Mouse (Mus musculus): ENCODE measurements around the gene Cyp1a2. TPM values are rescaled to one million over a fixed set of nuclear protein-coding genes. Genes with fewer than 3 reads are reported as not detected.

Gene Cyp1a2
- polyA plus RNA-seq, 1 experiment: not detected

DNA sequence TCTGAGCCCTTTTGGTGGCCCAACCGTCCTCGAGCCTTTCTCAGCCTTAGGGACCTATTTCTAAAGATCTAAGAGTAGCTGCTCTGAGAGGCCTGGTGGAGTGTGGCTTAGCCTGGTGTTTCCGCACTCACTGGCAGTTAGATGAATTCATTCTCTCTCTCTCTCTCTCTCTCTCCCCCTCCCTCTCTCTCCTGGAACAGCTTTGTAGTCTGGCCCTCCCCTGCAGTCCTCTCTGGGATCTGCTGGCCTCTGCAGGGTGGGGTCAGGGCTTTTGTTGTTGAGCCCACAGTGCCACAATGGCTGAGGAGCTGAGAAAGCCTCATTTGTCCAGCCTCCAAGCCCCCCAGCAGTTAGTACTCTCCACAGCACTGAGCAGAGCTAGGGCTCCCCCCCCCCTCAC, 30.6 kb downstream of the Cyp1a2 start:
- TF ChIP-seq TCF12 (IDR thresholded peaks at IDR 0.05; ENCODE audit: insufficient read depth, poor library complexity, severe bottlenecking) (no peak), USF1 (IDR thresholded peaks at IDR 0.05; ENCODE audit: low read depth) (no peak), POLR2AphosphoS2 (IDR thresholded peaks at IDR 0.05; ENCODE audit: insufficient read length, low read depth) (no peak), MYOD1 (IDR thresholded peaks at IDR 0.05; ENCODE audit: control insufficient read depth in 1 of 3, insufficient read length in 2 of 3, low read depth in 2 of 3) (no peak), SRF (IDR thresholded peaks at IDR 0.05; ENCODE audit: control insufficient read depth, insufficient read length, low read depth) (no peak), TCF3 (IDR thresholded peaks at IDR 0.05; ENCODE audit: insufficient read length, low read depth) (no peak), REST (IDR thresholded peaks at IDR 0.05; ENCODE audit: insufficient read depth, insufficient read length) (no peak), E2F4 (IDR thresholded peaks at IDR 0.05; ENCODE audit: insufficient read depth) (no peak), CEBPB (IDR thresholded peaks at IDR 0.05; ENCODE audit: insufficient read depth, poor library complexity, severe bottlenecking) (no peak), POLR2A (IDR thresholded peaks at IDR 0.05; ENCODE audit: insufficient read length, low read depth) (no peak), MAX (IDR thresholded peaks at IDR 0.05; ENCODE audit: low read depth) (no peak), MYOG (IDR thresholded peaks at IDR 0.05; ENCODE audit: control insufficient read depth in 1 of 3, insufficient read depth in 1 of 3, insufficient read length in 2 of 3, low read depth in 2 of 3) (no peak)
- no peak overlapping the region for H3ac ChIP-seq (ENCODE audit: control insufficient read depth, insufficient read length)
- no peaks in the 10 kb centered on the region for H3K36me3 ChIP-seq (ENCODE audit: control insufficient read depth, insufficient read depth)

DNA sequence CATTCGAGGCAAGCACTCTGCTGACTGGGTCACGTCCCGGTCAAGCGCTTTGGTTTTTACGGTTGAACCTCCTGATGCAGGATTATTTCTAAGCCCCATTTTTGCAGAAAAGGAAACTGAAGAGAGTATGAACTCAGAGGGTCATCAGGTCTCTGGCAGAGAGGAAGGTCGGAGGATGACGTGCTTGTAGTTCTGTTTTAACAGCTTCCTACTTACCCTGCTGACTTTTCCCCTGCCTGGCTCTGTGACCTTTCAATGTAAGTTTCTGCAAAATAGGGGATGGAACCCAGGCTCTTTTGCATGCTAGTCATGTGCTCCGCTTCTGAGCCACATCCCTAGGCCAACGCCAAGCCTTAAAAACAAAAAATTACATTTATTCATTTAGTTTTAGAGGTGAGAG, 31.2 kb downstream of the Cyp1a2 start:
- no peaks in the 10 kb centered on the region for H3K79me2 ChIP-seq (ENCODE audit: control insufficient read depth, insufficient read depth)
- no peaks in the 10 kb centered on the region for H3K36me3 ChIP-seq (ENCODE audit: control insufficient read depth, insufficient read depth)
- H3ac ChIP-seq (ENCODE audit: control insufficient read depth, insufficient read length): no peak overlapping the region
- H3K27me3 ChIP-seq (ENCODE audit: control insufficient read depth, insufficient read depth, insufficient read length): no peaks in the 10 kb centered on the region
- no peak overlapping the region for H3K4me2 ChIP-seq (ENCODE audit: low read depth)
- no peak overlapping the region for H3K4me3 ChIP-seq
- no peak for TF ChIP-seq REST (IDR thresholded peaks at IDR 0.05; ENCODE audit: insufficient read depth, insufficient read length)
- no peak for TF ChIP-seq CEBPB (IDR thresholded peaks at IDR 0.05; ENCODE audit: insufficient read depth, poor library complexity, severe bottlenecking)
- TF ChIP-seq MYOD1 (IDR thresholded peaks at IDR 0.05; ENCODE audit: control insufficient read depth in 1 of 3, insufficient read length in 2 of 3, low read depth in 2 of 3): no peak
- no peak for TF ChIP-seq SRF (IDR thresholded peaks at IDR 0.05; ENCODE audit: control insufficient read depth, insufficient read length, low read depth)
- no peak for TF ChIP-seq USF1 (IDR thresholded peaks at IDR 0.05; ENCODE audit: low read depth)
- TF ChIP-seq MAX (IDR thresholded peaks at IDR 0.05; ENCODE audit: low read depth): no peak
- TF ChIP-seq TCF3 (IDR thresholded peaks at IDR 0.05; ENCODE audit: insufficient read length, low read depth): no peak

More for the DNA sequence above, 30.6 kb downstream of the Cyp1a2 start:
- Histone ChIP-seq H3K27me3 (ENCODE audit: control insufficient read depth, insufficient read depth, insufficient read length) (no peaks in the 10 kb centered on the region), H3K79me2 (ENCODE audit: control insufficient read depth, insufficient read depth) (no peaks in the 10 kb centered on the region), H3K4me2 (ENCODE audit: low read depth) (no peak overlapping the region), H3K4me3 (no peak overlapping the region)

DNA sequence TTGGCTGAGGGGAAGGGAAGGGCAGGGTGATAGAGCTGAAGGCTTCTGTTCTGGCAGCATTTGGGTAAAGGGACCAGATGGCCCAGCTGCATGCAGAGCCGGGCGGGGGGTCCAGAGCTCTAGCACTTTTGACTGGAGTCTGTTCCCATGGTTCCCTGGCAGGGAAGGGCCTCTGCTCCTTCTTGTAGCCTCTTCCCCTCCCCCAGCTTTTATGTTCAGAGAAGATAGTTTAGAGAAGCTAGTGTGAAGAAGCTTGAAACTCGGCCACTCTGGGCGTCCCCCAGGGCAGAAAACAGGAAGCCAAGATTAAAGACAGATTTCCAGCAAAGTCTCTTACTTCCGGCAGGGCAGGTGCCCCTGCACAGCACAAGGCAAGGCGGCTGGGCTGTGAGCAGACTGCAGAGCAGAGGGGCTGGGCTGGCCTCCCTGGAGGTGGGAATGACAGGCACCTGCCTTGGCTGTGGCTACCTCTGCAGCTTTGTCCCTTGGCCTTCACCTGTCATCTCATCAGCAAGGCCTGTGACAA, 32.7 kb downstream of the Cyp1a2 start:
- no peak overlapping the region for H3K4me3 ChIP-seq
- H3K36me3 ChIP-seq (ENCODE audit: control insufficient read depth, insufficient read depth): no peaks in the 10 kb centered on the region
- H3K4me2 ChIP-seq (ENCODE audit: low read depth): no peak overlapping the region
- H3ac ChIP-seq (ENCODE audit: control insufficient read depth, insufficient read length): no peak overlapping the region
- TF ChIP-seq MYOG (IDR thresholded peaks at IDR 0.05; ENCODE audit: control insufficient read depth in 1 of 3, insufficient read depth in 1 of 3, insufficient read length in 2 of 3, low read depth in 2 of 3): no peak
- no peaks in the 10 kb centered on the region for H3K27me3 ChIP-seq (ENCODE audit: control insufficient read depth, insufficient read depth, insufficient read length)
- no peaks in the 10 kb centered on the region for H3K79me2 ChIP-seq (ENCODE audit: control insufficient read depth, insufficient read depth)

DNA sequence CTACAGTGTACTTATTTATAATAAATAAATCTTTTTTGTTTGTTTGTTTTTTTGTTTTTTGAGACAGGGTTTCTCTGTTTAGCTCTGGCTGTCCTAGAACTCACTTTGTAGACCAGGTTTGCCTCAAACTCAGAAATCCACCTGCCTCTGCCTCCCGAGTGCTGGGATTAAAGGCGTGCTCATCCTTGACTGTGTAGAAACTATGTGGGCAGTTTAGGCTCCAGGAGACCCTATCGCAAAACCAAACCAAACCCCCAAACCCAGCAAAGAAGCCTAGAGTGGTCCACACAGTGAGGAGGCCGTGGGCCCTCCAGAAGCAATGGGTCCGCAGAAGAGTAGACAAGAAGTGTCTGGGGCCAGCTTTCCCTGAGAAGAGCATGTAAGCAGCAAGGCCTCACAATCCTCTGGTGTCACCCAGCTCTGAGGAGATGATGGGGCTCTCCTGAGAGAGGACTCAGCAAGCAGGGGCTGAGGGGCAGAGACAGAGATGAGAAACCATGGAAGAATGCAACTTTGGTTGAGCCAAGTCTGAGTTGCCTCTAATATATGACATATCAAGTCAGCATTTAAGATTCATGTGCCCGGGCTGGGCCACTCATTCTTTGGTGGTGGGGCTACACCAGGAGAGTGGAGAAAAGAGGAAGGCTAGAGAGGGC, 33.2 kb downstream of the Cyp1a2 start:
- Histone ChIP-seq H3ac (ENCODE audit: control insufficient read depth, insufficient read length) (no peak overlapping the region), H3K4me2 (ENCODE audit: low read depth) (no peak overlapping the region), H3K4me3 (no peak overlapping the region), H3K27me3 (ENCODE audit: control insufficient read depth, insufficient read depth, insufficient read length) (no peaks in the 10 kb centered on the region), H3K79me2 (ENCODE audit: control insufficient read depth, insufficient read depth) (no peaks in the 10 kb centered on the region), H3K36me3 (ENCODE audit: control insufficient read depth, insufficient read depth) (no peaks in the 10 kb centered on the region)
- TF ChIP-seq MYOD1 (IDR thresholded peaks at IDR 0.05; ENCODE audit: control insufficient read depth in 1 of 3, insufficient read length in 2 of 3, low read depth in 2 of 3): no peak
- no peak for TF ChIP-seq MAX (IDR thresholded peaks at IDR 0.05; ENCODE audit: low read depth)
- no peak for TF ChIP-seq SRF (IDR thresholded peaks at IDR 0.05; ENCODE audit: control insufficient read depth, insufficient read length, low read depth)
- TF ChIP-seq CEBPB (IDR thresholded peaks at IDR 0.05; ENCODE audit: insufficient read depth, poor library complexity, severe bottlenecking): no peak
- no peak for TF ChIP-seq POLR2AphosphoS2 (IDR thresholded peaks at IDR 0.05; ENCODE audit: insufficient read length, low read depth)
- TF ChIP-seq REST (IDR thresholded peaks at IDR 0.05; ENCODE audit: insufficient read depth, insufficient read length): no peak
- no peak for TF ChIP-seq MYOG (IDR thresholded peaks at IDR 0.05; ENCODE audit: control insufficient read depth in 1 of 3, insufficient read depth in 1 of 3, insufficient read length in 2 of 3, low read depth in 2 of 3)
- TF ChIP-seq TCF12 (IDR thresholded peaks at IDR 0.05; ENCODE audit: insufficient read depth, poor library complexity, severe bottlenecking): no peak
- no peak for TF ChIP-seq POLR2A (IDR thresholded peaks at IDR 0.05; ENCODE audit: insufficient read length, low read depth)
- TF ChIP-seq USF1 (IDR thresholded peaks at IDR 0.05; ENCODE audit: low read depth): no peak
- no peak for TF ChIP-seq TCF3 (IDR thresholded peaks at IDR 0.05; ENCODE audit: insufficient read length, low read depth)
- TF ChIP-seq E2F4 (IDR thresholded peaks at IDR 0.05; ENCODE audit: insufficient read depth): no peak
